Mouse (Mus musculus) lung, postnatal 36 days (tissue): ENCODE measurements at regions not wholly inside any gene's neighbourhood (a gene's known extent, or its start where the extent isn't known, plus 50 kb on each side); places are given as distances from the start of the nearest gene placed in this dataset.
A peak's percentile ranks its signal among the peaks of the same experiment; 100 is the strongest.

ENCODE experiments used
- DNase-seq: peaks from one replicate; pipeline ENCODE4 v3.0.0; 2022; ENCODE audit warnings: mixed read lengths

DNA sequence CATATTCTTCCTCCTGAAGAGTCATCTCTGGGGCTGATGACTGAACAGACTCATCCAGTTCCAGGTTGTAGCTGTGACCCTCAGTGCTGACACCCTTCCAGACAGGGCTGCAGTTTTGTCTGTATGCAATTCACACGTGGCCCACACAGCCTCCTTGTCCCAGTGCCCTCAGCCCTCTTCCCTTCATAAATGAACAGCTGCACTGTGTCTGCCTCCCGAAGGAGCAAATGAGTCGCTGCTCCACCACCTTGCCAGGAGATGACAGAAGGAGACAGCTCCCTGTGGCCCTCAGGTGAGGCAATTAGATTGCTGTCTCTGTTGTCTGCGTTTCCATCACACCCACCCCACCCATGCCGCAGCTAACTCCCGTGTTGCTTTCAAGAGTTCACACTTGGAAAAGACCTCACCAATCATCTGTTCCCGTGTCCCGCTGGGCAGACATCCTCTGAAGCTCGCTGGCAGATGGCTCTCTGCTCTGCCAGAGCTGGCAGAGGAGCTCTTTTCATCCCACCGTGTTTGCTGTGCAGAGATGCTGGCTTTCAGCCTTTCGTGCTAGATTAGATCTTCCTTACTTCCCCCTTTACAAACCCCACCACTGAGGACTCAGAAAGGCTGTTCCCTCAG is 135.5 kb upstream of the Slc35f3 start:
- no peak for DNase-seq

DNA sequence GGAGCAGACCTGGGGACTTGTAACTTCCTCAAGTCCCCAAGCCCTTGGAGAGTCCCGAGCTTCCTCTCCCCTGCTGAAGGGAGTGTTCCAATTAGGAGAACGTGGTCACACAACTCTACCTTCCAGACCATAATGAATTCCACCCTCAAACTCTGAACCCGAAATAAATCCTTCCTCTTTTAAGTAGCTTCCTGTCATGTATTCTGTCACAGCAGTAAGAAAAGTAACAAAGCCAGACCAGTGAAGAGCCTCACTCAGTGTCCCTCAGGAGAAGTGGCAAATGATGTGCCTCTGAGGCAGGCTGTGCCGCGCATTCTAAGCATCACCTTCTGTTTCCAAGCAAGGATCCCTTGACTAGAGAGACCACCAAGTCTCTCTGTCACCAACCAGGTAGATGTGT is 134.4 kb upstream of the Slc35f3 start:
- no peak for DNase-seq

DNA sequence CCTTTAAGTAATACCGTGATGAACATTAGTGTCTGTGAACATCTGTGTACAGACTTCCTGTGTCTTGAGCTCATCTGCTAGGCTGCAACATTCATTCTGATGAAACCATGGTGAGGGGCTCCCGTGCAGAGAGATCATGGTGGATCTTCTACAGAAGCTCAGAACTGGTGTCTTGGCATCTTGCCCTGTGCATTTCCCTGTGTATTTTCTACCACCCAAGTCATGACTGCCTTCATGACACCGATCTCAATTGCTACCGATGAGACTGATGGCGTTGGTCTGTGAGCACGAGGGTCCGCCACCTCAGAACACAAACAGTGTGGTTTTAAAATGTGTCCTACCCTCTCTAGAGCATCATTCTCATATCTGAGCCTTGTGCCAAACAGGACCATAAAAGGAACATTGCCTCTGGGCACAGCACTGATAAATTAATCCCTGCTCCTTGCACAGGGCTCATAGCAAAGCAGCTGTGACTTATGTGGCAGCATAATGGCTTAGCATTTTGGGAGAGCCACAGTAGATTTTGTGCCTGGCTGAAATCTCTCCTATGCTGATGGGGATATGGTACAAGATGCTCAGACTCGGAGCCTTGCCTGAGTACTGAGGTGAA is 132.8 kb upstream of the Slc35f3 start:
- no peak for DNase-seq

DNA sequence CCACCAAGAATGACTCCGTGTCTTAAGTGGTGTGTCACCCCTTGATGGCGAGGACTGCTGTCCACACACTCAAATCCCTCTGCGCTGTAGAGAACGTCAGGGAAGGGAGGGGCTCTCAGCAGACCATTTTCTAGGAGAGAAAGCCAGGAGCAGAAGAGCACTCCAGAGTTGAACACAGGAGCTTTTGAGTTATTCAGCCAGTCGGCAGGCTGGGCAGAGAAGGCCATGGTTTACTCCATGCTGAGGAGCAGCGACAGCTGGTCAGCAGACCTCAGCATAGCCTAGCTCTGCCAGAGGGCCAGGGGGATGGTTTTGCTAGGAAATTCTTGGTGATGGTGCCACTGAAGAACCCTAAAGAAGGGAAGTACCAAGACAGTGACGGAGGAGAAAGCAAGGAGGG is 132.0 kb upstream of the Slc35f3 start:
- no peak for DNase-seq

GRCm38 (mm10) chr8:126174451-126174850 is 123.9 kb upstream of the Slc35f3 start:
- DNase-seq, result no peak

DNA sequence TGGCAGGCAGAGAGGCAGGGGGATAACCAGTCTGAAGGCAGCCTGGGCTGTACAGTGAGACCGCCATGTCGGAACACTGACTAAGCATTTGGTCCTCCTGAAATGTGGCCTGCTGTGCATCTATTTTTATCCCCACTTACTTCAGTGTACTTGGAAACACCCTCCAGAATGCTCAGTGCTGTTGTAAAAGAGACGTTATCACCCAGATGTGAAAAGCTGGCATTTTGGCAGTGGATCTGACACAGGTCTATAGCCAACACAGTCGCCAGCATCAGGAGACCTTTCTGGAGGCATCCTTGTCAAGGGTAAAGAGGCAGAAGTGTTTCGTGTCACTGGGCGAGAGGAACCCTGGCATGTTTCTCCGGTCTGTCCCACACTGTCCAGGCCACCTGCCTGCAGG is 122.1 kb upstream of the Slc35f3 start:
- DNase-seq, result no peak

- DNase-seq, result peak; percentile 1
Measured at GRCm38 (mm10) chr8:126177855-126178254, 120.5 kb upstream of the Slc35f3 start.

DNA sequence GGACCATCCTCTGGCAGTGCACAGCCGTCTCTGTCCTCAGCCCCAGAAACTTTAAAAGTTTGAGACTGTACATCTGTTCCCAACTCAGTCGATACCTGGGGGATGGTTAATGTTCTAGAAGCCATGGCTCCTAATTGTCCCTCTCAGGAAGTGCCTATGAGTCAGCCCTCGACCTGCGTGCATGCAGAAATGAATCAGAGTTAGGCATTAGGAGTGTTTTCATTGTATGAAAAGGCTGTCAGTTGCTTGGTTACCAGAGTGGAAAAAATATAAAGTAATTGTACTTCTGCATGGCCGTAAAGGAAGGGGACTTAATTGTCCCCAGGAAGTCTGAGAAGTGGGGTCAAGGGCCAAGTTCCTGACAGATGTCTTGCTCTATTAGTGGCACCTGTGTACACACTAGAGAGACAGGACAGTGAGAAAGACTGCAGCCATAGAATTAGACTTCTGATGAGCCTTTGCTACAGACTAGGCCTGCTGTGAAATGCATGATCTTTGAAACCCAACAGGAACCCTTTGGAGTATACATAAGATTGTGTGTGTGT is 109.5 kb upstream of the Slc35f3 start:
- DNase-seq, result peak; percentile 24

DNA sequence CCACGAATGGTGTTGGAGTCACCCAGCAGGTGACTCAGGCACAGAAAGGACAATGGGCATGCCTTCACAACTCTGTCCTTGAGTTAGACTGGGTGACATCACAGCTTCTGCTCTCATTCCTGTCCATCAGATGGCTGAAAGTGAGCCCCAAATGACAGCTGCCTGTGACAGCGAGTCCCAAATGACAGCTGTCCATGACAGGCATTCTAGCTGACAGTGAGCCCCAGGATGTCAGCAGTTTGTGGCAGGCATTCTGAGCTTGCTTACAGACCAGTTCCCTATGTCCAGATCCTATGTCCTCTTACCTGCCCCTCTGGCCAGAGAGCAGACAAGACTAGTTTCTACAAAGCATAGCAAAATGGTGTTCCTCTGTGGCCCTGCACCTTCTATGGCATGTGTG is 102.7 kb upstream of the Slc35f3 start:
- no peak for DNase-seq

- DNase-seq, result no peak
Measured at GRCm38 (mm10) chr8:126210561-126210960, 87.8 kb upstream of the Slc35f3 start.

DNA sequence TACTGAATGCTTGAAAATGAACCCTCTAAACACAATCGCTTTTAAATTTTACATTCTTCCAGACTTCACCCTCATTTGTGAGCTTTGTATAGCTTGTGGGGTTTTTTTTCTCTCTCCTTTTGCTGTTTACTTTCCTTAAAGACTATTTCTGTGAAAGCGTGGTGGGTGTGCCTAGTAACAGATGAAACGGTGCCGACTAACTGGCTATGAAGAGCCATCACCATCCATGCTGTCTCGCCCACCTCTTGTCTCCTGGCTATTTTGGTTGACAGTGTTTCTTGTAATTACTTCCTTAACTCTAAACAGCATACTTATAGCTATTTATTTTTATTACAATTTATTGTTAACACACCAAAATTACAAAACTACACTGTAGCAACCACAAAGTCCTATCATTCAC is 85.6 kb upstream of the Slc35f3 start:
- DNase-seq, result no peak

DNA sequence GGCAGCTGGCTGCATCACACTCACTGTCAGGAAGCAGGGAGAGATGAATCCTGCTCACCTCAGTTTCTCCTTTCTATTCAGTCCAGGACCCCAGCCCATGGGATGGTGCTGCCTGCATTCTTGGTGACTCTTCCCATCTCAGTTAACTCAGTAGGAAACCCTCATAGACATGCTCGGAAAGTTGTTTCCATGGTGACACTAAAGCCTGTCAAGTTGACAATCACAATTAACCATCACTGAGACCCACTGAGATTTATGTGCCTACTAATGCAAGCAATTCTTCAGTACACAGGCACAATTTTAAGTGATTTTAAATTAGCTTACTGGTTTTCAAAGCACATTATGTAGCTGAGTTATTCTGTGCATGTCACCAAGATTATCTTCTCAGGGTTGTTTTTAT is 83.8 kb upstream of the Slc35f3 start:
- DNase-seq, result no peak

GRCm38 (mm10) chr8:126216391-126216790 is 82.0 kb upstream of the Slc35f3 start:
- DNase-seq, result no peak

GRCm38 (mm10) chr8:126221631-126222030 is 76.7 kb upstream of the Slc35f3 start:
- no peak for DNase-seq

DNA sequence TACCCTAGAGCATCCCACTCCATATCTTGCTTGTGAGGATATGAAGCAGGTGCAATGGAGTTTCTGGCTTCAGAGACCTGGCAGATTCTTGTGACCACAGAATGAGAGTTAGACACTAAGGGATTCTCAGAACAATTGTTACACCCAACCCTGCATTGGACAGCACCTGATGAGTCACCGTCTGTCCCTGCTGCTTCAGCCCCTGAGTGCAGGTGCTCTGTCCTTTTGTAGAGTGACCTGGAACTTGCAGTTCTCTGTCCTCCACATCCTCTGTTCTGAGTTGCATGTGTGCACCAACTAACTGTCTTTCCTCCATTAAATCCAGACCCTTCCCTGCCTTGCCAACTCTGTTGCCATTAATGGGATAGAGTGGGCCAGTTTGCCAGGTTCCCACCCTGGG is 66.6 kb upstream of the Slc35f3 start:
- no peak for DNase-seq

DNA sequence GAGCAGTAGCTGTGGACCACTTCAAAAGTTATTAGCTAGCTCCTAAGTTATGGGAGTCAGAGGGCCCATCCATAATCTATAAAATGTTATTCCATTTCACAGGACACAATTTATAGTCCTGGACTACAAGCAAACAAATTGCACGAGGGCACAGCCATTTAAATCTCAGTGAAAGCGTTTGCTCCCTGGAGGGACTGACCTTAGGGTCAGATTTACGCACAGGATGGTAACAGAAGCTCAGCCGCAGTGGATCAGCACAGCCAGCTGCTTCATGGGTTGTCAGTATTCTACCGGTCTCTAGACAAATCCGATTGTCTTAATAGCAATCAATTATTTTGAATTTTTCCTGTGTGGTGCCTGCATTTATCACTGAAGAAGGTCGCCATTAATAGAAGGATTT is 65.8 kb upstream of the Slc35f3 start:
- DNase-seq, result no peak

DNA sequence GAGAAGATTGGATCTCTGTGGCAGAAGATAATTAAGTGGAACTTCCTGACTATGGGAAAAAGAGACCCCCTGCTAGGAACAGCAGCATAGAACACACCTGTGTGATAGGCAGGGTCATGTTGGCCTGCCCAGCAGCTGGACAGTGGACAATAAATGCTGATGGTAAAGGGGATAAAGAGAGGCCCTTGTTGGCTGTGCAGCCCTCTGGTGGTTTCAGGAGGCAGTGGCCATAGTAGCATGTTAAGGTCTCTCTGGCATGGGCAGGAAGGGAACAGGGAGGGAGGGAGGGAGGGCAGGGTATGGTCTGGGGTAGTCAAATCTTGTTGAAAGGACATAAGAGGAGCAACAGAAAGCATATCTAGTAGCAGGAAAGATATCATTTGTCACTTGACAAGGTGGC is 58.7 kb upstream of the Slc35f3 start:
- no peak for DNase-seq

DNA sequence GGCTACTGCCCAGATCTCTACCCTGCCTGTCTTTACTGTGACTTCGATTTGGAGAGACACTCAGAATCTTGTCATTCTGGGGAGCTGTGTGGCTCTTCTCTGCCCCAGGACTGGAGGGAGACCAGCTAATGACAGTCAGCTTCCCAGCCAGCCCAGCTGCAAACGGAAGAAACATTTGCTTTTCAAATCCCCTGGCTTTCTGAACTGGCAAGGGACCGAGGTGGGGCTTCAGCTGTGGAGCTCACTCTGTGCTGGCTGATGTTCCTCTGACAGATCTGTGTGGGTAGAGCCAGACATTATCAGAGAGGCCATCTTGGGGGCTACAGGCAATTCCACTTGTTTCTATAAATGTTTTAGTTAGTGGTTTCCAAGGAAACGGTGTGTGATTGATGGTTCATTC is 54.0 kb upstream of the Slc35f3 start:
- DNase-seq, result no peak
